Mouse (Mus musculus) stomach, embryonic 15.5 days (tissue): ENCODE data around the gene Fut8. TPM values are rescaled to one million over a fixed set of nuclear protein-coding genes. Genes with fewer than 3 reads are reported as not detected.
"Not testable (repeated sequence)": the region's sequence is repeated elsewhere in the genome, so short reads cannot be mapped to it uniquely, and the experiment has no call there.

Experiments
- ATAC-seq: fragments of 200-750 bp; cut with Nextera tagmentation; 2 replicates; pipeline ENCODE4 v1.8.0; 2017; ENCODE audit warnings: low read depth, moderate number of reproducible peaks, moderate TSS enrichment; ENCODE audit not compliant: insufficient read depth, low FRiP score
- H3K27ac ChIP-seq: fragments of 300-500 bp; sonication (generic); 2 replicates; pipeline ENCODE4 v1.5.1; 2015; ENCODE audit warnings: mild to moderate bottlenecking, inconsistent platforms
- H3K27me3 ChIP-seq: fragments of 300-500 bp; sonication (generic); replicated peaks from 2 replicates; pipeline ENCODE4 v1.6.1; 2015; ENCODE audit warnings: inconsistent platforms
- H3K36me3 ChIP-seq: fragments of 300-500 bp; sonication (generic); 2 replicates; pipeline ENCODE4 v1.6.1; 2015; ENCODE audit warnings: inconsistent platforms
- H3K4me1 ChIP-seq: fragments of 300-500 bp; sonication (generic); 2 replicates; pipeline ENCODE4 v1.6.1; 2015; ENCODE audit warnings: inconsistent platforms
- H3K4me2 ChIP-seq: fragments of 300-500 bp; sonication (generic); 2 replicates; pipeline ENCODE4 v1.6.1; 2015; ENCODE audit warnings: mild to moderate bottlenecking, inconsistent platforms
- H3K4me3 ChIP-seq: fragments of 300-500 bp; sonication (generic); replicated peaks from 2 replicates; pipeline ENCODE4 v1.5.1; 2015; ENCODE audit warnings: inconsistent platforms
- H3K9ac ChIP-seq: fragments of 300-500 bp; sonication (generic); 2 replicates; pipeline ENCODE4 v1.6.1; 2015; ENCODE audit warnings: inconsistent platforms
- H3K9me3 ChIP-seq: fragments of 300-500 bp; sonication (generic); 2 replicates; pipeline ENCODE4 v1.6.1; 2016; ENCODE audit warnings: inconsistent platforms
- WGBS: fragments of 180-500 bp; shearing (Covaris S2); methylation state at CpG from one replicate; pipeline ENCODE4 v1.1.7; 2015; 5-methylcytosine and 5-hydroxymethylcytosine counted together
- polyA plus RNA-seq: library from polyadenylated mRNA; unstranded; fragments of >200 nt; fragmentation: Nextera tagmentation; extraction: Ambion mirVana; gene quantifications from 2 replicates; pipeline ENCODE4 v1.2.1, GENCODE M21; 2015

Fut8 gene
- polyA plus RNA-seq, 1 experiment from 2014 or later = 30.4 TPM

DNA sequence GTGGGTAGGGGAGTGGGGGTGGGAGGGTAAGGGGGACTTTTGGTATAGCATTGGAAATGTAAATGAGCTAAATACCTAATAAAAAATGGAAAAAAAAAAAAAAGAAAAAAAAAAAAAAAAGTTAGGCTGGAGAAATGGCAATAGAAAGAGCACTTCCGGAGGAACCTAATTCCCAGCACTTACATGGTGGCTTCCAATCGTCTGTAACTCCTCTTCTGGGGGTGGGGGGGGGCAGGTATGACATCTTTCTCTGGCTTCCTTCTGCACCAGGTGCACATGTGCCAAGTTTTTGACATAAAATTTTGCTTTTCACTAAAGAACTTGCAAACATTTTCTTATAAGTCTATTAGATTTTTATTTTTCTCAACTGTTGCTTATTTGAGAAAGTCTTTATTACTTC, 53.9 kb downstream of the Fut8 start:
- H3K9ac ChIP-seq, ATAC-seq, H3K4me2 ChIP-seq, H3K4me1 ChIP-seq, H3K9me3 ChIP-seq, H3K27me3 ChIP-seq, H3K27ac ChIP-seq, H3K36me3 ChIP-seq, H3K4me3 ChIP-seq: not testable (repeated sequence)
- WGBS = 66% methylated on average over 2 of the region's 2 CpGs

GRCm38 (mm10) chr12:77292375-77293258, 54.7 kb downstream of the Fut8 start:
- H3K27ac ChIP-seq = no peak overlapping the region
- no peaks in the 10 kb centered on the region for H3K27me3 ChIP-seq
- WGBS = 63% methylated on average over 4 of the region's 4 CpGs
- H3K36me3 ChIP-seq = no peaks in the 10 kb centered on the region
- H3K4me1 ChIP-seq = no peaks in the 10 kb centered on the region
- H3K9me3 ChIP-seq = no peaks in the 10 kb centered on the region
- no peak overlapping the region for H3K4me3 ChIP-seq
- no peak for ATAC-seq
- no peak overlapping the region for H3K9ac ChIP-seq
- H3K4me2 ChIP-seq = no peak overlapping the region

DNA sequence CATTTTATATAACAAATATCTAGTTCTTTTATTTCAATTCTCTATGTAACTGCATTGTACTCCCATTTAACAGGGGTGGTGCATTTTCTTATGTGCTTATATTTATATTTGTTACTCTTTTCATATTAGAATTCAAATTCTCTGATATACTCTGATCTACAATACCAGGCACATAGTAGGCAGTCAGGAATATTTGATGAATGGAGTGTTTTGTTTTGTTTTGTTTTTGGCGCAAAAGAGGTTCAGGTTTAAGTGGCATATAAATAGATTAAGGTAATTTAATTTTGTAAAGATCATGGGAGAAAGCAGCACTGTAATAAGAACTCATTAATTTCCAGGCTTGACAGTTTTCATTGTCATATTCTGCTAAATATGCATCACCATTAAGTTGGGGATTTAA, 58.2 kb downstream of the Fut8 start:
- no peak overlapping the region for H3K9ac ChIP-seq
- no peaks in the 10 kb centered on the region for H3K9me3 ChIP-seq
- H3K36me3 ChIP-seq = no peaks in the 10 kb centered on the region
- ATAC-seq = no peak
- H3K27me3 ChIP-seq = no peaks in the 10 kb centered on the region
- no peaks in the 10 kb centered on the region for H3K4me1 ChIP-seq
- no peak overlapping the region for H3K4me3 ChIP-seq
- H3K4me2 ChIP-seq = no peak overlapping the region
- no peak overlapping the region for H3K27ac ChIP-seq
- 71% methylated on average over 1 of the region's 1 CpGs for WGBS

DNA sequence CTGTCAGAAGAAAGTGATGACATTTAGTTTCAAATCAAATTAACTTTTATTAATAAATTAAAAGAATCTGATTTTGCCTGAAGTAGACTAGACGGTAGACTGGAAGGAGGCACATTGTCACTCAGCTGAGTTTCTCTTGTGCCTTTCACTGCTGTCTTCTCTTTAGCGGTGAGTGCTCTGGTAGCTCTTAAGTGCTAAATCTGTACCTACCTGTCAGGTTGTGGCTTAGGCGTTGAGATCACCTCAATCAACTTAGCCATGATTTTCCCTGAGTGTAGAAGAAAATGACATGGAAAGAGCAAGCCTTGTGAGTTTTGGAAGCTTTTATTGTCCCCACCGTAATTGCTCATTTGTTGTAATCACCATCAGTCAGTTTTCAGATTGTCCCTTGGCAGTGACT, 59.2 kb downstream of the Fut8 start:
- Histone ChIP-seq H3K27me3 (no peaks in the 10 kb centered on the region), H3K27ac (no peak overlapping the region), H3K36me3 (no peaks in the 10 kb centered on the region), H3K9me3 (no peaks in the 10 kb centered on the region), H3K4me3 (no peak overlapping the region), H3K9ac (no peak overlapping the region), H3K4me2 (no peak overlapping the region), H3K4me1 (no peaks in the 10 kb centered on the region)
- no peak for ATAC-seq
- WGBS = 81% methylated on average over 4 of the region's 4 CpGs

- no peaks in the 10 kb centered on the region for H3K27me3 ChIP-seq
- H3K4me2 ChIP-seq = no peak overlapping the region
- H3K4me1 ChIP-seq = no peaks in the 10 kb centered on the region
- H3K36me3 ChIP-seq = no peaks in the 10 kb centered on the region
- no peaks in the 10 kb centered on the region for H3K9me3 ChIP-seq
- 74% methylated on average over 2 of the region's 2 CpGs for WGBS
- ATAC-seq = no peak
- H3K9ac ChIP-seq = no peak overlapping the region
- no peak overlapping the region for H3K27ac ChIP-seq
- H3K4me3 ChIP-seq = no peak overlapping the region
These were observed 59.9 kb downstream of the Fut8 start for GRCm38 (mm10) chr12:77297858-77298257.

- H3K4me3 ChIP-seq = no peak overlapping the region
- 98% methylated on average over 1 of the region's 1 CpGs for WGBS
- H3K36me3 ChIP-seq = no peaks in the 10 kb centered on the region
- no peaks in the 10 kb centered on the region for H3K4me1 ChIP-seq
- no peaks in the 10 kb centered on the region for H3K27me3 ChIP-seq
- no peak overlapping the region for H3K9ac ChIP-seq
- no peak overlapping the region for H3K27ac ChIP-seq
- no peak overlapping the region for H3K4me2 ChIP-seq
- no peak for ATAC-seq
- no peaks in the 10 kb centered on the region for H3K9me3 ChIP-seq
These were observed 64.1 kb downstream of the Fut8 start for GRCm38 (mm10) chr12:77302011-77302410.

GRCm38 (mm10) chr12:77303367-77303766, 65.4 kb downstream of the Fut8 start:
- H3K36me3 ChIP-seq = no peaks in the 10 kb centered on the region

GRCm38 (mm10) chr12:77305502-77305901, 67.6 kb downstream of the Fut8 start:
- 82% methylated on average over 3 of the region's 3 CpGs for WGBS
- H3K27ac ChIP-seq = no peak overlapping the region
- no peaks in the 10 kb centered on the region for H3K9me3 ChIP-seq
- H3K27me3 ChIP-seq = no peaks in the 10 kb centered on the region
- ATAC-seq = no peak
- H3K4me3 ChIP-seq = no peak overlapping the region
- H3K9ac ChIP-seq = no peak overlapping the region
- no peak overlapping the region for H3K4me2 ChIP-seq
- no peaks in the 10 kb centered on the region for H3K4me1 ChIP-seq
- no peaks in the 10 kb centered on the region for H3K36me3 ChIP-seq

More at GRCm38 (mm10) chr12:77303367-77303766, 65.4 kb downstream of the Fut8 start:
- Histone ChIP-seq H3K27me3 (no peaks in the 10 kb centered on the region), H3K27ac (no peak overlapping the region), H3K4me1 (no peaks in the 10 kb centered on the region), H3K4me2 (no peak overlapping the region), H3K4me3 (no peak overlapping the region), H3K9me3 (no peaks in the 10 kb centered on the region), H3K9ac (no peak overlapping the region)
- no peak for ATAC-seq

DNA sequence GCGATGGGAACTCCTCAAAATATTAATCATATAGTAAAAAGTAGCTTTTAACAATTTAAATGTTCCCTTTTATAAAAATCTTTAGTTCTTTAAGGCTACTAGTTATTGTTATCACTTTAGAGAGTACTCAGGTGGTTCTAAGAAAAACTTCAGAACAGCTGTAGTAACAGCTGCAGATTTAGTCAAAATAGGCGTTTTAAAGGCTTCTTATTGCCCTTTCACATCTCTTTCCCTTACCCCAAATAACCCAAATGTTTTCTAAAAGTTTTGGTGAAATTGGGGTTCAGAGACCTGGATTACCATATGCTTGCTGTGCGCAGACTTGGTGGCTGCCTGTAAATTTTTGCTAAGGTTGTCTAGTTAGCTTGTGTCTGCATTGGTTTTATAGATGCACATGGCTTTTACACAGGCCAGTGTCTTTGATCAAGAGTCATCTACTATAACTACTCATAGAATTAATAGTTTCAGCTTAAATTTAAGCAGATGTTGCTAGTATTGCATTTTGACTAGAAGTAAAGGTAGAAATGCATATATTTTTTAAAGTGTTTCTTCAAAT, 68.9 kb downstream of the Fut8 start:
- ATAC-seq = no peak
- Histone ChIP-seq H3K9me3 (no peaks in the 10 kb centered on the region), H3K27ac (no peak overlapping the region), H3K9ac (no peak overlapping the region), H3K36me3 (no peaks in the 10 kb centered on the region), H3K4me1 (no peaks in the 10 kb centered on the region), H3K4me3 (no peak overlapping the region), H3K27me3 (no peaks in the 10 kb centered on the region), H3K4me2 (no peak overlapping the region)
- WGBS = 76% methylated on average over 3 of the region's 3 CpGs

- Histone ChIP-seq H3K36me3 (no peaks in the 10 kb centered on the region), H3K9me3 (no peaks in the 10 kb centered on the region), H3K27me3 (no peaks in the 10 kb centered on the region), H3K4me1 (no peaks in the 10 kb centered on the region), H3K4me2 (no peak overlapping the region), H3K9ac (no peak overlapping the region), H3K27ac (no peak overlapping the region), H3K4me3 (no peak overlapping the region)
- ATAC-seq = no peak
These were observed 71.6 kb downstream of the Fut8 start for GRCm38 (mm10) chr12:77309507-77309906.

- Histone ChIP-seq H3K9ac (no peak overlapping the region), H3K4me3 (no peak overlapping the region), H3K27me3 (no peaks in the 10 kb centered on the region), H3K4me1 (no peaks in the 10 kb centered on the region), H3K36me3 (no peaks in the 10 kb centered on the region), H3K9me3 (no peaks in the 10 kb centered on the region), H3K4me2 (no peak overlapping the region), H3K27ac (no peak overlapping the region)
- ATAC-seq = no peak
These were observed 75.6 kb downstream of the Fut8 start for GRCm38 (mm10) chr12:77313502-77313901.

DNA sequence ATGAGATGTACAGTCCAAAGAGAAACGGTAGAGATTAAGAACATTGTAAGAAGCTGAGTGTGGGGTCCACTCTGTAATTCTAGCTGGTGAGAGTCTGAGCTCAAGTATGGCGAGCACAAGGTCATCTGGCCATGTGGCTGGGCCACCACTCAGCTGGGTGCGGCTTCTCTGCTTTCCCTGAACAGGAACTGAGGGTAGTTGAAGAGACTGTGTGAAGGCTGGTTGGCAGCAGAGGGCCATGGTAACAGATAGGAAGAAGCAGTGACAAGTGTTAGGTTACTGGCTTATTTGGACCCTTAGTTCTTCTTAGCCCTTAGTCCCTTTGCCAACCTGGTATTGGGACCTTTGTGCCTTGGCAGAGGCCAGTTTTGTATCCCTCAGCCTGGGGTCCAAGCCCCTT, 86.2 kb downstream of the Fut8 start:
- H3K36me3 ChIP-seq = no peaks in the 10 kb centered on the region
- no peak overlapping the region for H3K4me3 ChIP-seq
- no peaks in the 10 kb centered on the region for H3K4me1 ChIP-seq
- H3K9ac ChIP-seq = no peak overlapping the region
- no peak for ATAC-seq
- no peaks in the 10 kb centered on the region for H3K9me3 ChIP-seq
- no peak overlapping the region for H3K4me2 ChIP-seq
- H3K27me3 ChIP-seq = no peaks in the 10 kb centered on the region
- no peak overlapping the region for H3K27ac ChIP-seq
- WGBS = 55% methylated on average over 3 of the region's 3 CpGs
